ENCODE assay signal across 10 mouse cellular contexts in the genomic region with DNA sequence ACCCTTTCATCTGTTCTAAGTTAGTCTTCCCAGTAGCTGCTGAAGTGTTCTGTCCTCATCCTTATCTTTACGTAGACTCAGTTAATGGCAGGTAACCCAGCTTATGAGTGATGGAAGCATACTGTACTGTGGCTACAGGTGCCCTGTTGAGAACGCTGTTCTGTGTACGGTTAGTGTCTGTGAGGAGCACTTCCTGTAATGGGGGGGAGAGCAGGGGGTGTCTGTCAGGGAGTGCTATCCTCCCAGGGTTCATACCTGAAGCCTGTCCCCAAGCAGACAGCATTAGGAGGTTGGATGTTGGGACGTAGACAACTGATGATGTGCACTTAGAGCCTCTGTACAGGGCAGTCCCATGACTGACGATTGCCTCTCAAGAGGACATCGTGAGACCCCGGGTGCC. TPM values are rescaled to one million over a fixed set of nuclear protein-coding genes. Genes with fewer than 3 reads are reported as not detected.
A peak's percentile ranks its signal among the peaks of the same experiment; 100 is the strongest.
DNase-seq lines count a peak whose midpoint lies in the region; ATAC-seq and TF ChIP-seq lines count a peak whose summit lies in the region.
"Had no signal": no experiment of that assay in that cellular context is flagged by ENCODE, and none has a peak within 500 bp of the region (broad histone marks: within the 10 kb centered on the region; RNA-seq: fewer than 3 reads in every experiment).

No protein-coding gene starts in this region.

- 37% methylated on average over 7 of the region's 7 CpGs for WGBS in heart, postnatal 0 days
- 47% methylated on average over 7 of the region's 7 CpGs for WGBS in bone marrow, adult 2 months
- WGBS in macrophage (ENCODE audit: missing documents), result 58% methylated on average over 7 of the region's 7 CpGs
- 94% methylated on average over 7 of the region's 7 CpGs for WGBS in neural tube, embryonic 15.5 days

- 0 out of 2 replicates have a peak, but pooled peaks cover 8% of the 10 kb centered on the region for H3K9me3 ChIP-seq in heart, postnatal 0 days (replicated peaks; ENCODE audit: control insufficient read depth, low read length)
- no peaks in the 10 kb centered on the region for H3K9me3 ChIP-seq in neural tube, embryonic 15.5 days (replicated peaks)

- H3K27ac ChIP-seq in heart, postnatal 0 days (ENCODE audit: low read depth), result no peak overlapping the region
- H3K27ac ChIP-seq in bone marrow, adult 2 months (ENCODE audit: control insufficient read depth, insufficient read depth, low read depth, low read length, poor library complexity), result peak overlapping the region; percentile 40; the same call in 1 of the 2 replicates
- H3K27ac ChIP-seq in macrophage, result 0 out of 2 replicates have a peak overlapping the region, but pooled peaks have one; percentile 75
- no peak overlapping the region for H3K27ac ChIP-seq in neural tube, embryonic 15.5 days (replicated peaks)
- H3K27ac ChIP-seq: hindbrain, postnatal 0 days had no signal

- no peak for DNase-seq in heart, postnatal 0 days (ENCODE audit: low spot score)
- no peak for DNase-seq in heart, postnatal 36 days
- no peak for DNase-seq in ovary, postnatal 36 days (ENCODE audit: low spot score)
- no peak for DNase-seq in embryo, embryonic 11 days
- DNase-seq: cerebellum, postnatal 36 days had no signal

- H3K9ac ChIP-seq in heart, postnatal 0 days (replicated peaks; ENCODE audit: low read depth, low read length), result no peak overlapping the region
- no peak overlapping the region for H3K9ac ChIP-seq in neural tube, embryonic 15.5 days (replicated peaks)

- TF ChIP-seq EP300 in heart, postnatal 0 days (IDR thresholded peaks at IDR 0.05; ENCODE audit: low read depth), result no peak

- TF ChIP-seq CTCF in heart, postnatal 0 days (IDR thresholded peaks at IDR 0.05; ENCODE audit: low read depth), result no peak
- TF ChIP-seq CTCF in bone marrow, adult 2 months (IDR thresholded peaks at IDR 0.05; ENCODE audit: control insufficient read depth, insufficient read depth, low read length), result no peak

- H3K4me2 ChIP-seq in heart, postnatal 0 days (ENCODE audit: low read depth, low read length), result no peak overlapping the region
- H3K4me2 ChIP-seq in neural tube, embryonic 15.5 days, result no peak overlapping the region

- ATAC-seq in heart, postnatal 0 days (ENCODE audit: insufficient read depth, low read depth), result peak; percentile 8; the same call in 1 of the 2 replicates
- peak; percentile 40 for ATAC-seq in CD4-positive, CD25-positive, alpha-beta regulatory T cell, adult 4 months
- ATAC-seq in neural tube, embryonic 15.5 days (ENCODE audit: low FRiP score), result no peak
- ATAC-seq: hindbrain, postnatal 0 days had no signal

- H3K4me1 ChIP-seq in heart, postnatal 0 days (ENCODE audit: control insufficient read depth, insufficient read depth), result peaks cover 40% of the 10 kb centered on the region
- H3K4me1 ChIP-seq in bone marrow, adult 2 months (ENCODE audit: control insufficient read depth, insufficient read depth, low read length), result peaks cover 18% of the 10 kb centered on the region
- H3K4me1 ChIP-seq in neural tube, embryonic 15.5 days, result 0 out of 2 replicates have a peak, but pooled peaks cover 6% of the 10 kb centered on the region

- no peaks in the 10 kb centered on the region for H3K36me3 ChIP-seq in heart, postnatal 0 days (replicated peaks; ENCODE audit: control insufficient read depth, insufficient read depth, low read length)
- no peaks in the 10 kb centered on the region for H3K36me3 ChIP-seq in macrophage (ENCODE audit: inconsistent target)
- no peaks in the 10 kb centered on the region for H3K36me3 ChIP-seq in neural tube, embryonic 15.5 days

- intact Hi-C loops in heart, postnatal 36 days (cut with DNase I), result loop anchor here (2.0 kb wide), 1 partner anchor 17 kb away; no protein-coding TSS in a partner anchor

- H3K79me2 ChIP-seq in macrophage (ENCODE audit: inconsistent target), result no peaks in the 10 kb centered on the region; the same call in 1 of the 2 replicates

- no peak for TF ChIP-seq POLR2A in bone marrow, adult 2 months (IDR thresholded peaks at IDR 0.05; ENCODE audit: borderline replicate concordance, control insufficient read depth, low read depth, low read length)

- no peaks in the 10 kb centered on the region for H3K27me3 ChIP-seq in heart, postnatal 0 days (ENCODE audit: control insufficient read depth, insufficient read depth, low read length)
- H3K27me3 ChIP-seq in neural tube, embryonic 15.5 days (replicated peaks), result no peaks in the 10 kb centered on the region

- no peak overlapping the region for H3K4me3 ChIP-seq in heart, postnatal 0 days (ENCODE audit: low read depth, low read length)
- no peak overlapping the region for H3K4me3 ChIP-seq in bone marrow, adult 2 months (replicated peaks; ENCODE audit: control insufficient read depth, low read depth, low read length)
- H3K4me3 ChIP-seq in macrophage (ENCODE audit: inconsistent target), result no peak overlapping the region
- H3K4me3 ChIP-seq in neural tube, embryonic 15.5 days (replicated peaks), result no peak overlapping the region

RNA-seq across cellular contexts. Expression of a gene that starts 18.6 kb away (rescaled TPM):
- total RNA-seq in heart, postnatal 0 days (2014; rRNA removed; ENCODE audit: low replicate concordance), result 6.6 and 8.9 TPM in 2 replicates
- polyA plus RNA-seq in heart, postnatal 0 days (2015; fragmentation: Nextera tagmentation; extraction: Ambion mirVana), result 0.57 and 0.70 TPM in 2 replicates
- 1 to 10 TPM; 2.8 to 3.2 TPM for total RNA-seq in heart, postnatal 36 days (2021)
- under 1 TPM; 0.24 to 0.72 TPM for polyA plus RNA-seq in CD4-positive, CD25-positive, alpha-beta regulatory T cell, adult 4 months (2017; shearing (Covaris generic))
- polyA plus RNA-seq in bone marrow, adult 2 months (2011; ENCODE audit: insufficient read depth, insufficient read length, low replicate concordance, missing spikeins), result 5.3 and 6.4 TPM in 2 replicates
- total RNA-seq in macrophage (2018; cell fraction: chromatin; rRNA removed), result 10 to 100 TPM in 3 of 26 experiments, 1 to 10 TPM in 21, under 1 TPM in 2; 0.63 to 19.5 (median 2.9) TPM
- 10 to 100 TPM in 12 of 26 experiments, 1 to 10 TPM in 14; 2.5 to 21.1 (median 9.5) TPM for total RNA-seq in macrophage (2018; cell fraction: cytosol; rRNA removed)
- total RNA-seq in macrophage (2018; cell fraction: nucleus; rRNA removed), result 10 to 100 TPM in 13 of 26 experiments, 1 to 10 TPM in 13; 3.2 to 32.6 (median 9.8) TPM
- 6.2 to 18.4 TPM (median 10.6 TPM) in 3 replicates for polyA plus RNA-seq in macrophage (2018)
- polyA plus RNA-seq in neural tube, embryonic 15.5 days (2015; fragmentation: Nextera tagmentation; extraction: Ambion mirVana), result 4.1 and 4.4 TPM in 2 replicates

Comparison
In these comparisons a context has a peak if more than half of its experiments do, and no peak if none do; other contexts are left out.
1. H3K27ac ChIP-seq: peak in bone marrow, adult 2 months (single experiment) and macrophage (single experiment); none in heart, postnatal 0 days (single experiment) and neural tube, embryonic 15.5 days (single experiment).